Mouse (Mus musculus): ENCODE results near the gene Cd59b.

GRCm38 (mm10) chr2:104099231-104099585, 29.6 kb downstream of the Cd59b start:
- TF ChIP-seq CTCF (IDR thresholded peaks at IDR 0.05; ENCODE audit: low read depth, low read length) = no peak
- TF ChIP-seq EP300 (IDR thresholded peaks at IDR 0.05; ENCODE audit: insufficient read depth, low read depth, low read length) = no peak
